Mouse (Mus musculus) retina, embryonic 14.5 days (tissue): ENCODE measurements around the gene Fitm1.

Source experiments
- DNase-seq: peaks from one replicate; pipeline ENCODE4 v3.0.0-alpha.2; 2015; ENCODE audit warnings: low spot score

Fitm1 gene

DNA sequence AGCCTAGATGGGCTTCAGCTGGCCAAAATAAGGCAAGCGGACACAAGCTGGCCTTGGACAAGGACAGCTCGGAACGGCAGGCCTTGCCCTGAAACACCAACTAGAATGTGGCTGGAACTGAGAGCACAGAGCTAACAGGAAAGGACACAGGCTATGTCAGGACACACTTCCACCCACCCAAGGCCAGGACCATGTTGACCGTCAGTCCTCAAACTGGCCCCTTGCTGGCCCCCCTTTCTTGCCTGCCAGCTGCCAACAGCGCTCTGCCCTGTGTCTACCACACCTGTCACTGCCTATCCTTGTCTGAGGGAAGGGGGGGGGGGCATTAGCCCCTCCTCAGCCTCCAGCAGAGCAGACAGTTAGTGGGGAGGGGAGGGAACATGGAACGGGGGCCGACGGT, at the start of gene Fitm1:
TSS of gene Fitm1 (plus strand) at position 316 of the 400 bp plus-strand sequence.
- no peak for DNase-seq

DNA sequence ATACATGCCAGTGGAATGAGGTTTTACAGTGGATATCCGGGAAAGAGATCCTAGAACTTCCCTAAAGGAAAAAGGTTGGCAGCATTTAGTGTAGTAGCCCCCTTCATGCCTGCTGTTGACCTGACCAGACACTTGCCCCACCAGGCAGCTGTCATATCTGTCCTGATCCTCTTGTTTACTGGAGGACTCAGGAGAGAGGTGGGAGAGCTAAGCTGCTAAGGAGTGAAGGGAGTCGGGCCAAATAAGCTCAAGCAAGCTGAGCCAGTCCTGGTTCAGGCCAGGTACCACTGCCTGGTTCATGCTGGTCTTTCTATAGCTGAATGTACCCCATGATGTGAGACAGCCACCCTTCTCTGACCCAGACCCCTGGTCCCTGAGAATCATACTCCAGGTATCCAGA, 48.7 kb upstream of the Fitm1 start:
- DNase-seq = no peak

- peak; percentile 74 for DNase-seq
Observed at GRCm38 (mm10) chr14:55527940-55528339, 47.5 kb upstream of the Fitm1 start.

DNA sequence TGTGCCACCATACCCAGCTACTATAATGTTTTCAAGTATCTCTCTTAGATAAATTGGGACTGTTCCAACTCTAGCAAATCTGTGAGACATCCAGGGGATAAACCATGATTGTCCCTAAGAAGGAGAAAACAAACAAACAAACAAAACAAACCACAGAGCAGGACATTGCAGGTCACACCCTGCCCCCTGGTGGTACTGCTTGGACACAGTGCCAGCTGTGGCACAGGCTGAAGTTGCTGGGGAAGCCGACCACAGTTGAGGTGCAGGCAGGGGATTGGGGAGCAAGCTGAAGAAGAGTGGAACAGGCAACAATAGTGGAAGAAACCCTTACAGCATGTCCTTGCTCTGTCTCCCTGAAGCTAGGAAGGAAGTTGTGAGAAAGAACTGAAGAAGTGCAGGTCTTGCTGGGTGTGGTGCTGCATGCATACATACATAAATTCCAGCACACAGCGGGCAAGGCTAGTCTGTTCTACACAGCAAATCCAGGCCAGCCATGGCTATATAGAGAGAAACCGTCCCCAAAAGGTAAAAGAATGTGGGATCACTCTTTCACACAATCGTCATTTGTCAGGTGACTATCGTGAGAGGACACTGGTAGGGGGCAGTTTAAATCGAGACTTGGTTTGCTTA, 39.2 kb upstream of the Fitm1 start:
- DNase-seq = peak; percentile 73

DNA sequence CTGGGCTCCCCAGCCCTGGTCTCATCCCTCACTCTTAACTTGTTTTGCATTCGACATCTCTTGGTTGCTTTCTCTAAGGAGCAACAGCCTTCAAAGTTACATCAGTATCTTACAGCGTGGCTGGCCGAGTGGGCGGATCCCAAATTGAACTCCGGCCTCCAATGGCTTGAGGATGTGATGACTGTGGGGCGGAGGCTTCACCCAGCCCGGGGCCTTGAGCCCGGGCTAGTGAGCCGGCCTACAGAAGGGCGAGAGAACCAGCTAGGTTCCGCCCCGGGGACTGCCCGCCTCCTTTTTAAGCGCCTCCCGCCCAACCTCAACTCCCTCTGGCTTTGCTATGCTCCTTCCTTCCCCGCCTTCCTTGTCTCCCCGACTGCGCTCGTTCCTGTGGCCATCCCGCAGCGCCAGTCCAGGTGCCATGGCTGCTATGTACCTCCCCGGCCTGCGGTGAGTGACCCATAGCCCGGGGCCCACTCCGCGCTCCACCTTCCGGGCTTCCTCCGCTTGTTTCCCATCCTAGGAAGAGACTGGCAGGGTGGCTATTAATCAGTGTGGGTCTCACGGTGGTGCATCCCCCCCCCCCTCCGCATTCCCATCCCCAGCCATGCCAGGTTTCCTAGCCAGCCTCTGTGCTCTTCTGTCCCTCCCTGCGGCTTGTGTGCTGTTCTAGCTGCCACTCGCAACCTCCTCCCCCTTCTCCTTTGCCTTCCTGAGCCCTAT, 35.2 kb upstream of the Fitm1 start, which contains the start of gene Pck2:
TSS of gene Pck2 (plus strand) at position 200 of the 720 bp plus-strand sequence.
- peak; percentile 82 for DNase-seq

DNA sequence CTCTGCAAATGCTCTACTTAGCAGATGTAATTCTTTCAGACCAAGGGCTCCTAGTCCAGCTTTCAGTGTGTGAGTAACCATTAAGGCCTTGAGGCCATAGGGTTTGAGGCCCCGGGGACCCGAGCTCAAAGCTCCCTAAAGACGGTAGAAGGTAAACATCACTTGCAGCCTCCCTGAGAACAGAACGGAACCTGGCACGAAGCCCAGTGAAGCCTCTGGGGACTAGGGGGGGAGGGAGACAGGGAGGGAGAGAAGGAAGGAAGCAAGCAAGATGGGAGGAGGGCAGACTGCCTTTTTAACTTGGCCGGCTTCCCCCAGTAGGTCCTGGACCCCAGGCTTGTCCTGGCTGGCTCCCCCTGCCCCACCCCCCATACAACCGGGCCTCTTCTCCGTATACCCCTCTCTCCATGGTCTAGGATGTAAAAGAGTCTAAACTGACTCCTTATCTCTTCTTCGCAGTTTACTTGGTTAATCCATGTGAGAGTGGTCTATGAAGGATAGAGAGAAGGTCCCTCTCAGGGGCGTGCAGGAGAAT, 34.6 kb upstream of the Fitm1 start:
- DNase-seq = peak; percentile 59

GRCm38 (mm10) chr14:55542268-55542667, 33.1 kb upstream of the Fitm1 start:
- DNase-seq = no peak

DNA sequence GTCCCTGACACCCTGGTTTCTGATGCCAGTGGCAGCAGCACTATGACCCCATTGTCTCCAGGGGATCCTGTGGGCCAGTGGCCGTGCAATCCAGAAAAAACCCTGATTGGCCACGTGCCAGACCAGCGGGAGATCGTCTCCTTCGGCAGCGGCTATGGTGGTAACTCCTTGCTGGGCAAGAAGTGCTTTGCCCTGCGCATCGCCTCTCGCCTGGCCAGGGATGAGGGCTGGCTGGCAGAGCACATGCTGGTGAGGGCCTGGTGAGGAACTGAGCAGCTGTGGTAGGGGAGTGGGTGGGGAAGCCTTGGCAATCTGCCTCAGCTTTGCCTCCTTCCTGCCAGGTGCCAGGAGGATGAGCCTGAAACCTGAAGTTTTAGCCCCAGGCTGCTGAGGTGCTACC, 31.1 kb upstream of the Fitm1 start:
- no peak for DNase-seq

DNA sequence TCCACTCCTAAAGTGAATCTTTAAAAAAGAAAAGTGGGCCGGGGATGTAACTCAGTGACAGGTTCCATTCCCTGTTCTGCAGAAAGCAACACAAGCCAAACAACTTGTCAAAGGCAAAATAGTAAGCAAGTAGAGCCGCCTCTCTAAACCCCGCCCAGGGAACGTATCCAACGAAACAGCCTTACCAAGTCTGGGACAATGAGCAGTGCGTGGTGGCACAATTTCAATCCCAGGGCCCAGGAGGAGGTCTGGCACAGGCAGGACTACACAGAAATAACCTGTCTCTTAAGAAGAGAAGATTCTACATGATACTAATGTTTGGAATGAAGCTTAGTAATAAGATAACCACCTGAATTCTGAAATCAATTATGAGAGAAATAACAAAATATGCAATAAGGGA, 25.2 kb upstream of the Fitm1 start:
- DNase-seq = no peak

DNA sequence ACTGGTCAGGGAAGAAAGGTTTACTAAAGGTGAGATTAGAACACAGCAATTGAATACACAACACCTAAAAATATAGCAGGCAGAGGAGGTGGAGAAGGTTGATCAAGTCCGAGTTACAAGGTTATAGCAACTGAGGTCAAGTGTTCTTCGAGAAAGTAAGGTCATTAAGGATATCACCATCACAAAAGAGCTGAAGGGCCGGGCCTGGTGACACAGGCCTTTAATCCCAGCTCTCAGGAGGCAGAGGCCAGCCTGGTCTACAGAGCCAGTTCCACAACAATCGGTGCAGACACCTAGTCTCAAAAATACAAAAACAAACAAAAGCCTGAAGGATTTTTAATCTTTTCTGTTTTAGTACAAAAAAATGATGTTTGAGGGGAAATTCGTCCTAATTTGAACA, 24.1 kb upstream of the Fitm1 start:
- DNase-seq = no peak

DNA sequence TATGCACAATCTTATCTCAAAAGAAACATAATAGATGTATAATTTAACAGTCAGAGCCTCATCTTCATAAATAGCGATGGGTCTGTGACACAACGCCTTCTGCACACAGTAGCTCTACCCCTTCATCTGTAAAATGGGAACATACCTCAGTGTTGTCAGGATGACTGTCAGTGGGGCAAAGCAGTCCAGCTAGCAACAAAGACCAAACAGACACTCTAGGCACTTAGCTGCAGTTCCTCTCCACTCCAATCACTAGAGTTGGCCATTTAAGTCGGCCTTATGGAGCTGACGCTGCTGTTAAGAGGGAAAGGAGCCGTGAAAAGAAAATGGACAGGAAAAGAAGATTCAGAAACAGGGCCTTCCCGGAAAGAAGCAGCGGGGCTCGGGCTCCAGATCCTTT, 23.6 kb upstream of the Fitm1 start:
- no peak for DNase-seq

DNA sequence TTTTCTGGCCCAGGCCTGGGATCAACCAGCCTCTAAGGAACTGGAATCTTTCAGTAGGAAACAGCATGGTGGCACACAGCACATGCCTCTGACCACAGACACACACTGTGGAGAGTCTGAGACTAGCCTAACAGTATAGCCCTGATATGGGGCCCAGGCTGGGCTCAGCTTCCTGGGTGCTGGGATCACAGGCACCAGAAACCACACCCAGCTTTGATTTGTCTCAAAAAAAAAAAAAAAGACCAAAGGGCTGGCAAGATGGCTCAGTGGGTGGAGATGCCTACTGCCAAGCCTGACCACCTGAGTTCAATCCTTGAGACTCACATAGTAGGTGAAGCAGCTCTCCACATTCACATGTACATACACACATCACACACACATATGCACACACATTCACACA, 20.8 kb upstream of the Fitm1 start:
- DNase-seq = no peak

DNA sequence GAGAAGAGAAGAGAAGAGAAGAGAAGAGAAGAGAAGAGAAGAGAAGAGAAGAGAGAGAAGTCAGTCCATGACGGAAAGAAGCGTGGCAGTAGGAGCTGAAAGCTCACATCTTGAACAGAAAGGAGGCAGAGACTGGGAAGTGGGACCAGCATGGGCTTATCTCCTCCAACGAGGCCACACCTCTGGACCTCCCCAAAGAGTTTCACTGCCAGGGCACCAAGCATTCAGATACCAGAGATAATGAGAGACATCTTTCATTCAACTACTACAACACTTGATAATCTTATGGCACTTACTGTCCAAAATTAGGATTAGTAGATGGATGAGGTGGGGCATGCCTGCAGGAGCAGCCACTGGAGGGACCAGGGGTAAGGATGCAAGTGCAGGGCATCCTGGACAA, 19.6 kb upstream of the Fitm1 start:
- no peak for DNase-seq

DNA sequence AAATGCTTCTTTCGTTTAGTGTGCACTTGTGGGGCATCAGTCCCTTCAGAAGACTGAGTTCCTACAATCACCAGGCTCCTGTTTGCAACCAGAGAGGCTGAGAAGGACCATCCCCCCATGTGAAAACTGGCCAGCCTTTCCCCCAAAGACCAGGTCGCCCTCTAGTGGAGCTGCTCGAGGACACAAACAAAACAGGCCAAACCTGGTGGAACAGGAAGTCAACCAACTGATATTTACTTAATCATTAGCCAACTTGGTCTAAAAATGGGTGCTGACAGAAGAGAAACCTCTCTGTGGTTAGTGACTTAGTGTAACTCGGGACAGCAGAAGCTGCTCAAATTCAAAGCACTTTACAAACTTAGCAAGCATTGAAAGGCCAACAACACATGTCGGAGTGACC, 18.4 kb upstream of the Fitm1 start:
- DNase-seq = peak; percentile 83

DNA sequence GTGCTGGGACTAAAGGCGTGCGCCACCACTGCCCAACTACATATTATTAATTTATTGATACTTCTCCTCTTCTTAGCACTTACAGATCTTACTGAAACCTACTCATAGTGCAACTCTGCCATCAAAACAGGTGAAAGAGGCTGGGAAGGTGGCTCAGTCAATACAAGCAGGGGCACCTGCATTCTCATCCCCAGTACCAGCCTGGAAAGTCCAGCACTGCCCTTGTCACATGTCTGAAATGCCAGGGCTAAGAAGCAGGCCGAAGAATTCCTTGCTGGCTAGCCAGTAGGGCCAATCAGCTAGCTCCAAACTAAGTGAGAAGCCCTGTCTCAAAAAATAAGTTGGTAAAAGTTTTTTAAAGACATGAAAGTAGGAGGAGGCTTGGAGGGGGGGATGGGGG, 17.8 kb upstream of the Fitm1 start:
- DNase-seq = no peak

- no peak for DNase-seq
Observed at GRCm38 (mm10) chr14:55558740-55559448, 16.5 kb upstream of the Fitm1 start.

- peak; percentile 94 for DNase-seq
Observed at GRCm38 (mm10) chr14:55559799-55560201, 15.6 kb upstream of the Fitm1 start, which contains the start of gene Dcaf11. Gene Dcaf11, plus strand, starts transcription at chr14:55560006.

GRCm38 (mm10) chr14:55560202-55561073, 15.0 kb upstream of the Fitm1 start, which contains the start of gene A730061H03Rik:
Gene A730061H03Rik, minus strand, starts transcription at chr14:55560406.
- DNase-seq = peak; percentile 99

DNA sequence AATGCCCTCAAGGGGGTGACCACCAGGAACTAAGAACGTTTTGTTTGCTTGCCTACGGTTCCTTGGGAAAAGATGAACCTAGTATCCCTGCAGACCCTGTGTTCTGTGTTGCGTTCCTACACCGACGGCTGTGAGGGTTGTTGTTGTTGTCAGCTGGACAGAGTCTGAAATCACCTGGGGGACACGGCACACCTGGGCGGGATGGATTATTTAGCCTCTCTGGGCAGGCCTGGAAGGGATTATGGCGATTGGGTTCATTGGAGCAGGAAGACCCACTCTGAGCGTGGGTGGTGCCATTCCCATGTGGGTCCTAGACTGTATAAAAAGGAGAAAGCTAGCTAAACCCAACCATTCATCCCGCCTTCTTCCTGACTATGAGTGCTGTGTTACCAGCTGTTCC, 13.6 kb upstream of the Fitm1 start:
- no peak for DNase-seq

DNA sequence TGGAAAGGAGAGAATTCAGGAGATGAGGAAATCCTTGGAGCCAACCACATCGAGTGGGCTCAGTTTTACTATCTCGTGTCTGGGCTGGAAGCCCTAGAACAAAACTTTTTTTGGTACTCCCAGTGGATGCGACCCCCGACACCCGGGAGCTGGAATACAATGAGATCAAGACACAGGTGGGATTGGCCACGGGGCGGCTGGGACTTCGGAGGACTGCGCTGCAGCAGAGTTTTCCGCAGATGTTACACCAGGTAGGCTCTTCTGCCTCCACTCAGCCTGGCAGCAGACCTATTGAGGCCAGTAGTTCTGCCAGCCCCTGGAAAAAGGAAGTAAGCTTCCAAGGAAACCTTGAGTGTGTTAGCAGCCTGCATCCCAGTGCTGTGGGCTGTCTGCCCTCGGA, 12.2 kb upstream of the Fitm1 start:
- no peak for DNase-seq

GRCm38 (mm10) chr14:55565748-55566147, 9.7 kb upstream of the Fitm1 start:
- DNase-seq = no peak

GRCm38 (mm10) chr14:55567496-55567895, 7.9 kb upstream of the Fitm1 start:
- DNase-seq = no peak
